Mouse (Mus musculus) embryonic facial prominence, embryonic 10.5 days (tissue): ENCODE measurements around the gene Dmrtb1. TPM values are rescaled to one million over a fixed set of nuclear protein-coding genes. Genes with fewer than 3 reads are reported as not detected.
A peak's percentile ranks its signal among the peaks of the same experiment; 100 is the strongest.

Experiments
- DNase-seq: peaks from one replicate; pipeline ENCODE4 v3.0.0-alpha.2; 2017; ENCODE audit warnings: low spot score
- H3K27ac ChIP-seq: fragments of 300-500 bp; sonication (generic); replicated peaks from 2 replicates; pipeline ENCODE4 v1.5.1; 2016; ENCODE audit warnings: mild to moderate bottlenecking
- H3K27me3 ChIP-seq: fragments of 300-500 bp; sonication (generic); replicated peaks from 2 replicates; pipeline ENCODE4 v1.6.1; 2016; ENCODE audit warnings: low read depth, mild to moderate bottlenecking; ENCODE audit not compliant: poor library complexity, severe bottlenecking
- H3K36me3 ChIP-seq: fragments of 300-500 bp; sonication (generic); replicated peaks from 2 replicates; pipeline ENCODE4 v1.6.1; 2016; ENCODE audit warnings: mild to moderate bottlenecking, moderate library complexity
- H3K4me1 ChIP-seq: fragments of 300-500 bp; sonication (generic); 2 replicates; pipeline ENCODE4 v1.6.1; 2016
- H3K4me3 ChIP-seq: fragments of 300-500 bp; sonication (generic); 2 replicates; pipeline ENCODE4 v1.5.1; 2016; ENCODE audit warnings: mild to moderate bottlenecking, moderate library complexity
- H3K9me3 ChIP-seq: fragments of 300-500 bp; sonication (generic); 2 replicates; pipeline ENCODE4 v1.6.1; 2016; ENCODE audit warnings: mild to moderate bottlenecking
- WGBS: fragments of 180-500 bp; shearing (Covaris S2); methylation state at CpG from one replicate; pipeline ENCODE4 v1.1.7; 2016; 5-methylcytosine and 5-hydroxymethylcytosine counted together
- polyA plus RNA-seq: library from polyadenylated mRNA; unstranded; fragments of >200 nt; fragmentation: Nextera tagmentation; extraction: Ambion mirVana; gene quantifications from 2 replicates; pipeline ENCODE4 v1.2.1, GENCODE M21; 2016

The Dmrtb1 gene
- polyA plus RNA-seq, 1 experiment from 2014 or later, result 3.1 TPM

GRCm38 (mm10) chr4:107706884-107707283 is 22.9 kb upstream of the Dmrtb1 start:
- WGBS, result 75% methylated on average over 4 of the region's 4 CpGs
- H3K36me3 ChIP-seq, result no peaks in the 10 kb centered on the region
- no peak overlapping the region for H3K27ac ChIP-seq
- DNase-seq, result no peak
- no peaks in the 10 kb centered on the region for H3K4me1 ChIP-seq
- no peaks in the 10 kb centered on the region for H3K27me3 ChIP-seq
- 0 out of 2 replicates have a peak, but pooled peaks cover 2% of the 10 kb centered on the region for H3K9me3 ChIP-seq
- no peak overlapping the region for H3K4me3 ChIP-seq

GRCm38 (mm10) chr4:107704185-107704584 is 20.2 kb upstream of the Dmrtb1 start:
- H3K4me3 ChIP-seq, result no peak overlapping the region
- peaks cover 3% of the 10 kb centered on the region; the same call in 1 of the 2 replicates for H3K27me3 ChIP-seq
- no peak overlapping the region for H3K27ac ChIP-seq
- H3K4me1 ChIP-seq, result peaks cover 7% of the 10 kb centered on the region; the same call in 1 of the 2 replicates
- WGBS, result 74% methylated on average over 1 of the region's 1 CpGs
- DNase-seq, result peak; percentile 61
- 0 out of 2 replicates have a peak, but pooled peaks cover 2% of the 10 kb centered on the region for H3K9me3 ChIP-seq
- H3K36me3 ChIP-seq, result no peaks in the 10 kb centered on the region

GRCm38 (mm10) chr4:107701679-107702078 is 17.6 kb upstream of the Dmrtb1 start:
- Histone ChIP-seq H3K27me3 (peaks cover 6% of the 10 kb centered on the region; the same call in 1 of the 2 replicates), H3K4me1 (peaks cover 7% of the 10 kb centered on the region; the same call in 1 of the 2 replicates), H3K4me3 (no peak overlapping the region), H3K9me3 (0 out of 2 replicates have a peak, but pooled peaks cover 2% of the 10 kb centered on the region), H3K27ac (no peak overlapping the region), H3K36me3 (no peaks in the 10 kb centered on the region)
- no peak for DNase-seq
- WGBS, result 76% methylated on average over 11 of the region's 11 CpGs

GRCm38 (mm10) chr4:107701116-107701515 is 17.1 kb upstream of the Dmrtb1 start:
- 31% methylated on average over 11 of the region's 11 CpGs for WGBS
- no peaks in the 10 kb centered on the region for H3K36me3 ChIP-seq
- H3K9me3 ChIP-seq, result 0 out of 2 replicates have a peak, but pooled peaks cover 2% of the 10 kb centered on the region
- peaks cover 6% of the 10 kb centered on the region; the same call in 1 of the 2 replicates for H3K27me3 ChIP-seq
- H3K27ac ChIP-seq, result no peak overlapping the region
- peaks cover 7% of the 10 kb centered on the region; the same call in 1 of the 2 replicates for H3K4me1 ChIP-seq
- peak; percentile 81 for DNase-seq
- H3K4me3 ChIP-seq, result no peak overlapping the region

- no peak for DNase-seq
- H3K9me3 ChIP-seq, result 0 out of 2 replicates have a peak, but pooled peaks cover 2% of the 10 kb centered on the region
- WGBS, result 90% methylated on average over 9 of the region's 9 CpGs
- peaks cover 13% of the 10 kb centered on the region; the same call in 1 of the 2 replicates for H3K4me1 ChIP-seq
- H3K27me3 ChIP-seq, result peaks cover 6% of the 10 kb centered on the region; the same call in 1 of the 2 replicates
- H3K36me3 ChIP-seq, result no peaks in the 10 kb centered on the region
- no peak overlapping the region for H3K4me3 ChIP-seq
- no peak overlapping the region for H3K27ac ChIP-seq
Measured at GRCm38 (mm10) chr4:107699271-107699670, 15.2 kb upstream of the Dmrtb1 start.

GRCm38 (mm10) chr4:107693816-107694215 is 9.8 kb upstream of the Dmrtb1 start:
- no peaks in the 10 kb centered on the region for H3K36me3 ChIP-seq

GRCm38 (mm10) chr4:107688213-107688612 is 4.2 kb upstream of the Dmrtb1 start:
- 0 out of 2 replicates have a peak overlapping the region, but pooled peaks have one; percentile 13 for H3K4me3 ChIP-seq
- 5% methylated on average over 11 of the region's 11 CpGs for WGBS
- peaks cover 34% of the 10 kb centered on the region; the same call in 1 of the 2 replicates for H3K27me3 ChIP-seq
- H3K4me1 ChIP-seq, result peaks cover 22% of the 10 kb centered on the region
- DNase-seq, result peak; percentile 48
- H3K9me3 ChIP-seq, result no peaks in the 10 kb centered on the region
- no peaks in the 10 kb centered on the region for H3K36me3 ChIP-seq
- peak overlapping the region; percentile 59 for H3K27ac ChIP-seq

More at GRCm38 (mm10) chr4:107693816-107694215, 9.8 kb upstream of the Dmrtb1 start:
- Histone ChIP-seq H3K9me3 (no peaks in the 10 kb centered on the region), H3K4me3 (no peak overlapping the region), H3K27ac (no peak overlapping the region), H3K27me3 (peaks cover 9% of the 10 kb centered on the region), H3K4me1 (0 out of 2 replicates have a peak, but pooled peaks cover 6% of the 10 kb centered on the region)
- 71% methylated on average over 5 of the region's 5 CpGs for WGBS
- DNase-seq, result no peak

GRCm38 (mm10) chr4:107687127-107687526 is 3.1 kb upstream of the Dmrtb1 start:
- no peak for DNase-seq
- peaks cover 38% of the 10 kb centered on the region; the same call in 1 of the 2 replicates for H3K27me3 ChIP-seq
- WGBS, result 33% methylated on average over 12 of the region's 12 CpGs

GRCm38 (mm10) chr4:107683006-107683756 is 849 bp downstream of the Dmrtb1 start:
- peaks cover 49% of the 10 kb centered on the region for H3K4me1 ChIP-seq
- no peaks in the 10 kb centered on the region for H3K36me3 ChIP-seq
- 90% methylated on average over 37 of the region's 37 CpGs for WGBS
- H3K27me3 ChIP-seq, result peaks cover 54% of the 10 kb centered on the region
- no peak overlapping the region for H3K4me3 ChIP-seq
- DNase-seq, result no peak
- H3K27ac ChIP-seq, result 0 out of 2 replicates have a peak overlapping the region, but pooled peaks have one; percentile 30
- no peaks in the 10 kb centered on the region for H3K9me3 ChIP-seq

More at GRCm38 (mm10) chr4:107687127-107687526, 3.1 kb upstream of the Dmrtb1 start:
- H3K27ac ChIP-seq, result no peak overlapping the region
- peaks cover 22% of the 10 kb centered on the region for H3K4me1 ChIP-seq
- H3K36me3 ChIP-seq, result no peaks in the 10 kb centered on the region
- H3K9me3 ChIP-seq, result no peaks in the 10 kb centered on the region
- no peak overlapping the region for H3K4me3 ChIP-seq

GRCm38 (mm10) chr4:107681099-107681849 is 2.8 kb downstream of the Dmrtb1 start:
- Histone ChIP-seq H3K27ac (peak overlapping the region; percentile 11; the same call in 1 of the 2 replicates), H3K4me1 (peaks cover 35% of the 10 kb centered on the region), H3K27me3 (peaks cover 59% of the 10 kb centered on the region), H3K4me3 (no peak overlapping the region), H3K36me3 (no peaks in the 10 kb centered on the region), H3K9me3 (no peaks in the 10 kb centered on the region)
- no peak for DNase-seq
- WGBS, result 54% methylated on average over 9 of the region's 9 CpGs

GRCm38 (mm10) chr4:107680311-107681098 is 3.5 kb downstream of the Dmrtb1 start:
- peaks cover 35% of the 10 kb centered on the region for H3K4me1 ChIP-seq
- DNase-seq, result no peak
- peaks cover 62% of the 10 kb centered on the region for H3K27me3 ChIP-seq
- no peaks in the 10 kb centered on the region for H3K9me3 ChIP-seq
- H3K4me3 ChIP-seq, result peak overlapping the region; percentile 31
- WGBS, result 51% methylated on average over 15 of the region's 15 CpGs
- H3K36me3 ChIP-seq, result no peaks in the 10 kb centered on the region
- peak overlapping the region; percentile 73 for H3K27ac ChIP-seq
